Mouse (Mus musculus): Measurements from ENCODE around the gene Notch4. TPM values are rescaled to one million over a fixed set of nuclear protein-coding genes. Genes with fewer than 3 reads are reported as not detected.
"Not testable (repeated sequence)": the region's sequence is repeated elsewhere in the genome, so short reads cannot be mapped to it uniquely, and the experiment has no call there.

Gene Notch4
- polyA plus RNA-seq (2015; fragmentation: Nextera tagmentation; extraction: Ambion mirVana): 8.9 and 9.1 TPM in 2 replicates

GRCm38 (mm10) chr17:34564003-34564421 is at the start of gene Notch4:
Gene Notch4, plus strand, starts transcription at chr17:34564268.
- Histone ChIP-seq H3K27me3 (0 out of 2 replicates have a peak, but pooled peaks cover 10% of the 10 kb centered on the region), H3K9ac (replicated peaks) (no peak within 1 kb of the TSS), H3K4me2 (replicated peaks) (no peak within 1 kb of the TSS; the same call in 1 of the 2 replicates), H3K9me3 (no peaks in the 10 kb centered on the region), H3K4me1 (replicated peaks) (peaks cover 10% of the 10 kb centered on the region; the same call in 1 of the 2 replicates), H3K27ac (0 out of 2 replicates have a peak within 1 kb of the TSS, but pooled peaks have one; percentile 17), H3K4me3 (replicated peaks) (no peak within 1 kb of the TSS), H3K36me3 (no peaks in the 10 kb centered on the region)
- WGBS: 21% methylated on average over 6 of the region's 6 CpGs
- ATAC-seq: no peak

- Histone ChIP-seq H3K27me3 (no peaks in the 10 kb centered on the region), H3K4me2 (replicated peaks) (no peak overlapping the region), H3K9me3 (no peaks in the 10 kb centered on the region), H3K4me1 (replicated peaks) (no peaks in the 10 kb centered on the region), H3K27ac (no peak overlapping the region), H3K9ac (replicated peaks) (no peak overlapping the region), H3K36me3 (no peaks in the 10 kb centered on the region), H3K4me3 (replicated peaks) (no peak overlapping the region)
- WGBS: 83% methylated on average over 2 of the region's 2 CpGs
- no peak for ATAC-seq
These were observed 47.6 kb upstream of the Notch4 start for GRCm38 (mm10) chr17:34516514-34516913.

- Histone ChIP-seq H3K4me3 (replicated peaks) (no peak within 1 kb of the TSS), H3K4me2 (replicated peaks) (no peak within 1 kb of the TSS), H3K36me3 (no peaks in the 10 kb centered on the region), H3K27ac (no peak within 1 kb of the TSS), H3K9ac (replicated peaks) (no peak within 1 kb of the TSS), H3K9me3 (no peaks in the 10 kb centered on the region), H3K4me1 (replicated peaks) (no peaks in the 10 kb centered on the region), H3K27me3 (no peaks in the 10 kb centered on the region)
- WGBS: 96% methylated on average over 4 of the region's 4 CpGs
- no peak for ATAC-seq
These were observed 46.8 kb upstream of the Notch4 start, which contains the start of gene Btnl6 for GRCm38 (mm10) chr17:34517252-34517651. Gene Btnl6, minus strand, starts transcription at chr17:34517352.

GRCm38 (mm10) chr17:34517795-34518194 is 46.3 kb upstream of the Notch4 start:
- WGBS: 97% methylated on average over 4 of the region's 4 CpGs
- Histone ChIP-seq H3K9me3 (no peaks in the 10 kb centered on the region), H3K36me3 (no peaks in the 10 kb centered on the region), H3K4me3 (replicated peaks) (no peak overlapping the region), H3K9ac (replicated peaks) (no peak overlapping the region), H3K4me1 (replicated peaks) (no peaks in the 10 kb centered on the region), H3K4me2 (replicated peaks) (no peak overlapping the region), H3K27ac (no peak overlapping the region), H3K27me3 (no peaks in the 10 kb centered on the region)
- ATAC-seq: no peak

GRCm38 (mm10) chr17:34518571-34518970 is 45.5 kb upstream of the Notch4 start:
- not testable (repeated sequence) for H3K9ac ChIP-seq (replicated peaks); H3K27me3 ChIP-seq; H3K36me3 ChIP-seq; H3K4me3 ChIP-seq (replicated peaks); H3K4me1 ChIP-seq (replicated peaks); H3K4me2 ChIP-seq (replicated peaks); H3K9me3 ChIP-seq; H3K27ac ChIP-seq; ATAC-seq
- WGBS: 74% methylated on average over 3 of the region's 3 CpGs

GRCm38 (mm10) chr17:34519001-34519400 is 45.1 kb upstream of the Notch4 start:
- Histone ChIP-seq H3K4me1 (replicated peaks) (no peaks in the 10 kb centered on the region), H3K9ac (replicated peaks) (no peak overlapping the region), H3K36me3 (no peaks in the 10 kb centered on the region), H3K4me3 (replicated peaks) (no peak overlapping the region), H3K9me3 (no peaks in the 10 kb centered on the region), H3K27ac (no peak overlapping the region), H3K4me2 (replicated peaks) (no peak overlapping the region), H3K27me3 (no peaks in the 10 kb centered on the region)
- ATAC-seq: no peak
- 84% methylated on average over 1 of the region's 1 CpGs for WGBS

GRCm38 (mm10) chr17:34532671-34533070 is 31.4 kb upstream of the Notch4 start:
- H3K9me3 ChIP-seq: no peaks in the 10 kb centered on the region
- ATAC-seq: no peak
- H3K9ac ChIP-seq (replicated peaks): no peak overlapping the region
- H3K4me2 ChIP-seq (replicated peaks): no peak overlapping the region
- H3K4me1 ChIP-seq (replicated peaks): no peaks in the 10 kb centered on the region
- no peaks in the 10 kb centered on the region for H3K27me3 ChIP-seq
- no peak overlapping the region for H3K27ac ChIP-seq
- H3K36me3 ChIP-seq: no peaks in the 10 kb centered on the region
- H3K4me3 ChIP-seq (replicated peaks): no peak overlapping the region
- 79% methylated on average over 3 of the region's 3 CpGs for WGBS

- not testable (repeated sequence) for ATAC-seq; H3K4me3 ChIP-seq (replicated peaks); H3K36me3 ChIP-seq; H3K4me2 ChIP-seq (replicated peaks); H3K27me3 ChIP-seq; H3K9ac ChIP-seq (replicated peaks); H3K27ac ChIP-seq; H3K9me3 ChIP-seq; H3K4me1 ChIP-seq (replicated peaks)
- WGBS: 92% methylated on average over 13 of the region's 13 CpGs
These were observed 20.5 kb upstream of the Notch4 start for GRCm38 (mm10) chr17:34543567-34543966.

- ATAC-seq: no peak
- Histone ChIP-seq H3K27ac (no peak overlapping the region), H3K4me2 (replicated peaks) (no peak overlapping the region), H3K9me3 (no peaks in the 10 kb centered on the region), H3K9ac (replicated peaks) (no peak overlapping the region), H3K27me3 (no peaks in the 10 kb centered on the region), H3K4me3 (replicated peaks) (no peak overlapping the region), H3K36me3 (no peaks in the 10 kb centered on the region), H3K4me1 (replicated peaks) (no peaks in the 10 kb centered on the region)
- 93% methylated on average over 1 of the region's 1 CpGs for WGBS
These were observed 17.3 kb upstream of the Notch4 start for GRCm38 (mm10) chr17:34546797-34547196.

GRCm38 (mm10) chr17:34547601-34548000 is 16.5 kb upstream of the Notch4 start:
- no peaks in the 10 kb centered on the region for H3K36me3 ChIP-seq
- ATAC-seq: no peak
- WGBS: 94% methylated on average over 4 of the region's 4 CpGs
- H3K9ac ChIP-seq (replicated peaks): no peak overlapping the region
- H3K27ac ChIP-seq: no peak overlapping the region
- no peaks in the 10 kb centered on the region for H3K27me3 ChIP-seq
- H3K4me2 ChIP-seq (replicated peaks): no peak overlapping the region
- H3K4me3 ChIP-seq (replicated peaks): no peak overlapping the region
- H3K4me1 ChIP-seq (replicated peaks): no peaks in the 10 kb centered on the region
- no peaks in the 10 kb centered on the region for H3K9me3 ChIP-seq

GRCm38 (mm10) chr17:34549156-34549555 is 14.9 kb upstream of the Notch4 start:
- WGBS: 89% methylated on average over 3 of the region's 3 CpGs
- Histone ChIP-seq H3K4me3 (replicated peaks) (no peak overlapping the region), H3K4me1 (replicated peaks) (no peaks in the 10 kb centered on the region), H3K9me3 (no peaks in the 10 kb centered on the region), H3K27ac (no peak overlapping the region), H3K36me3 (no peaks in the 10 kb centered on the region), H3K27me3 (no peaks in the 10 kb centered on the region), H3K9ac (replicated peaks) (no peak overlapping the region), H3K4me2 (replicated peaks) (no peak overlapping the region)
- no peak for ATAC-seq

- no peak overlapping the region for H3K9ac ChIP-seq (replicated peaks)
- no peaks in the 10 kb centered on the region for H3K4me1 ChIP-seq (replicated peaks)
- H3K36me3 ChIP-seq: no peaks in the 10 kb centered on the region
- WGBS: 72% methylated on average over 2 of the region's 2 CpGs
- no peak overlapping the region for H3K27ac ChIP-seq
- ATAC-seq: no peak
- H3K27me3 ChIP-seq: no peaks in the 10 kb centered on the region
- no peak overlapping the region for H3K4me3 ChIP-seq (replicated peaks)
- H3K9me3 ChIP-seq: no peaks in the 10 kb centered on the region
- no peak overlapping the region for H3K4me2 ChIP-seq (replicated peaks)
These were observed 14.2 kb upstream of the Notch4 start for GRCm38 (mm10) chr17:34549843-34550242.

- Histone ChIP-seq H3K9ac (replicated peaks) (no peak overlapping the region), H3K4me1 (replicated peaks) (no peaks in the 10 kb centered on the region), H3K9me3 (no peaks in the 10 kb centered on the region), H3K4me2 (replicated peaks) (no peak overlapping the region), H3K27me3 (no peaks in the 10 kb centered on the region), H3K4me3 (replicated peaks) (no peak overlapping the region), H3K36me3 (no peaks in the 10 kb centered on the region), H3K27ac (no peak overlapping the region)
- no peak for ATAC-seq
- 25% methylated on average over 5 of the region's 5 CpGs for WGBS
These were observed 8.6 kb upstream of the Notch4 start for GRCm38 (mm10) chr17:34555483-34555882.
